Mouse (Mus musculus) liver, postnatal 0 days (tissue): Measurements from ENCODE around the gene Sirt1. TPM values are rescaled to one million over a fixed set of nuclear protein-coding genes. Genes with fewer than 3 reads are reported as not detected.

ENCODE experiments used
- ATAC-seq: fragments of 200-750 bp; cut with Nextera tagmentation; 2 replicates; pipeline ENCODE4 v1.8.0; 2017; ENCODE audit warnings: mild to moderate bottlenecking, moderate library complexity
- DNase-seq: peaks from one replicate; pipeline ENCODE4 v3.0.0-alpha.2; 2016
- H3K27ac ChIP-seq: fragments of 300-500 bp; sonication (generic); 2 replicates; pipeline ENCODE4 v1.5.1; 2014; ENCODE audit warnings: antibody characterized with exemption, moderate library complexity, mild to moderate bottlenecking, low read depth
- H3K27me3 ChIP-seq: fragments of 300-500 bp; sonication (generic); 2 replicates; pipeline ENCODE4 v1.6.1; 2014; ENCODE audit warnings: low read length, control low read depth, mixed read lengths; ENCODE audit not compliant: insufficient read depth
- H3K36me3 ChIP-seq: fragments of 300-500 bp; sonication (generic); replicated peaks from 2 replicates; pipeline ENCODE4 v1.6.1; 2014; ENCODE audit warnings: mild to moderate bottlenecking, control low read depth, low read length, moderate library complexity, mixed read lengths; ENCODE audit not compliant: insufficient read depth
- H3K4me1 ChIP-seq: fragments of 300-500 bp; sonication (generic); 2 replicates; pipeline ENCODE4 v1.6.1; 2014; ENCODE audit warnings: antibody characterized with exemption, mild to moderate bottlenecking, control low read depth; ENCODE audit not compliant: insufficient read depth
- H3K4me2 ChIP-seq: fragments of 300-500 bp; sonication (generic); 2 replicates; pipeline ENCODE4 v1.6.1; 2014; ENCODE audit warnings: low read depth, mild to moderate bottlenecking, low read length, moderate library complexity, mixed read lengths
- H3K4me3 ChIP-seq: fragments of 300-500 bp; sonication (generic); 2 replicates; pipeline ENCODE4 v1.5.1; 2014; ENCODE audit warnings: low read depth, low read length
- H3K9ac ChIP-seq: fragments of 300-500 bp; sonication (generic); replicated peaks from 2 replicates; pipeline ENCODE4 v1.6.1; 2014; ENCODE audit warnings: mild to moderate bottlenecking, moderate library complexity
- H3K9me3 ChIP-seq: fragments of 300-500 bp; sonication (generic); 2 replicates; pipeline ENCODE4 v1.6.1; 2016; ENCODE audit warnings: mild to moderate bottlenecking, control low read depth, low read length, mixed read lengths
- CTCF ChIP-seq: sonication (generic); IDR thresholded peaks from 2 replicates; pipeline ENCODE4 v1.5.1; 2016; ENCODE audit warnings: antibody characterized with exemption, low read depth
- EP300 ChIP-seq: IDR thresholded peaks from 2 replicates; pipeline ENCODE4 v1.6.1; 2016; ENCODE audit warnings: antibody characterized with exemption, low read depth, mild to moderate bottlenecking
- WGBS: fragments of 180-500 bp; shearing (Covaris S2); extraction: QIAGEN DNeasy Blood & Tissue Kit; methylation state at CpG from one replicate; pipeline ENCODE4 v1.1.7; 2014; ENCODE audit not compliant: insufficient replicate concordance; 5-methylcytosine and 5-hydroxymethylcytosine counted together
- polyA plus RNA-seq: library from polyadenylated mRNA; unstranded; fragments of >200 nt; fragmentation: Nextera tagmentation; extraction: Ambion mirVana; gene quantifications from 2 replicates; pipeline ENCODE4 v1.2.1, GENCODE M21; 2015

Sirt1 gene
- polyA plus RNA-seq: 2.8 and 3.1 TPM in 2 replicates

DNA sequence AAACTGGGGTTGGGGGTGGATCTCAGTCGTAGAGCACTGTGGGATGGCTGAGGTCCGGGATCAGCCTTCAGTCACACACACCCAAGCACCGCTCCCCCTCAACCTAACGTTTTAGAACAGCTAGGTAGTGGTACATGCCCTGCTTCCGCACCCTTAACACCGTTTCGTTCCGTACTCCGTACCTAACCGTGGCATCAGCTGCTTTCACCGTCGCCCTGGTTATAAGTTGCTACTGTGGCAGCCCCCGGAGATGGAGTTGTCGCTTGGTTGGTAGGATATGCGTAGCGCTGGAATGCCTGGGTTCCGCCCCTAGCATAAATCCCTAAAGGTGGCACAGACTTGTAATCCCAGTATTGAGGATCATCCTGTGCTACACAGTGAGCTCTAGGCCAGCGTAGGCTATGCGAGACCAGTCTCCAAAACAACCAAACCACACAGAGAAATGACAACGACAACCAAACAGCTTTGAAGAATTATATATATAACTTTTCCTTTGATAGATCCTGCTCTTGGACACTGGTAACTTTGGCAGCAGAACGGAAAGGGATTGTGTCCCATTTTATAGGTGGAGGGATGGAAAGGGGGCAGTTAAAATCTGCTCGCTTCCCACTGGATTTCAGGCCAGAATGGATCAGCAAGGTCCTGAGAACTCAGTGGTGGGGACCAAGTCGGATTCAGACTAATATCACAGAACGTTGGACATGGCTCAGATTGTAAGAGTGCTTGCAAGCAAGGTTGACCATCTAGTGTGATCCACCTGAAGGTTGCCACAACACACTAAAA, at the start of gene Sirt1:
Gene Sirt1, minus strand, starts transcription at position 207 of the 783 bp plus-strand sequence.
- peak within 1 kb of the TSS; percentile 73 for H3K9ac ChIP-seq
- no peaks in the 10 kb centered on the region for H3K9me3 ChIP-seq
- ATAC-seq: no peak
- no peak for TF ChIP-seq EP300
- TF ChIP-seq CTCF: no peak
- DNase-seq: peak; percentile 18
- H3K4me3 ChIP-seq: peak within 1 kb of the TSS; percentile 74
- under 1% methylated on average over 24 of the region's 24 CpGs for WGBS
- H3K36me3 ChIP-seq: no peaks in the 10 kb centered on the region
- peak within 1 kb of the TSS; percentile 97 for H3K4me2 ChIP-seq
- H3K27ac ChIP-seq: no peak within 1 kb of the TSS
- no peaks in the 10 kb centered on the region for H3K27me3 ChIP-seq
- H3K4me1 ChIP-seq: peaks cover 11% of the 10 kb centered on the region

DNA sequence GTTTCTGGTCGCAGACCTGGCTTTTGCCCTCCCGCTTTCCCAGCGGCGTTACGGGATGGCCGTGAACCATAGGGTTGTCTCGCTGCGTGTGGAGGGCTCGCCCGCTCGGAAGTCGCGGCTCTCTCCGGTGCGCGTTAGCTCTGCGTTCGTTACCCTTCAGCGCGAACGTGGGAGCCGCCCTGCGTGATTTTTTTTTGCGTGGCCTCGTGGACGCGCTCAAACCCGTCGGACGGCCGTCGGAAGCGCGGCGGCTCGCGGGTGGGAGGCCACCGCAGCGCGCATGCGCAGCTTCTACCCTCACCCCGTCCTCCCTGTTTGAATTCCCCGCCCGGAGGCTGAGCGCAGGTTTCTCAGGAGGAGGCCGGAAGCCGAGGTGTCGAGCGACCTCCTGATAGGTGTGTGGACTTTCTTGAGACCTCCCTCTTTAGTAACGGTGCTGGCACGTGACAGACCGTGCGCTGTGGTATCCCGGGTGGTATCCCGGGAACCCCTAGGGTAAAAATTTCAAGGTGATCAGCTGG, 48.3 kb upstream of the Sirt1 start, which contains the start of gene Ctnna3:
Gene Ctnna3, plus strand, starts transcription at position 314 of the 521 bp plus-strand sequence.
- Histone ChIP-seq H3K4me3 (peak within 1 kb of the TSS; percentile 93), H3K27me3 (no peaks in the 10 kb centered on the region), H3K9ac (peak within 1 kb of the TSS; percentile 90), H3K36me3 (no peaks in the 10 kb centered on the region), H3K27ac (peak within 1 kb of the TSS; percentile 75), H3K4me1 (peaks cover 7% of the 10 kb centered on the region; the same call in 1 of the 2 replicates), H3K4me2 (peak within 1 kb of the TSS; percentile 81), H3K9me3 (no peaks in the 10 kb centered on the region)
- WGBS: under 1% methylated on average over 55 of the region's 55 CpGs
- ATAC-seq (peak; percentile 91), DNase-seq (peak; percentile 92)
- TF ChIP-seq EP300 (no peak), CTCF (no peak)

GRCm38 (mm10) chr10:63429380-63429779, 47.9 kb upstream of the Sirt1 start:
- Histone ChIP-seq H3K9me3 (no peaks in the 10 kb centered on the region), H3K27me3 (no peaks in the 10 kb centered on the region), H3K9ac (peak overlapping the region; percentile 90), H3K36me3 (no peaks in the 10 kb centered on the region), H3K27ac (peak overlapping the region; percentile 75), H3K4me1 (peaks cover 7% of the 10 kb centered on the region; the same call in 1 of the 2 replicates), H3K4me2 (peak overlapping the region; percentile 81), H3K4me3 (peak overlapping the region; percentile 93)
- DNase-seq: peak; percentile 99
- TF ChIP-seq EP300 (peak; percentile 42; the same call in 1 of the 2 replicates), CTCF (no peak)
- under 1% methylated on average over 34 of the region's 34 CpGs for WGBS
- peak; percentile 89 for ATAC-seq

GRCm38 (mm10) chr10:63429023-63429340, 47.5 kb upstream of the Sirt1 start:
- H3K4me3 ChIP-seq: peak overlapping the region; percentile 93
- H3K4me1 ChIP-seq: peaks cover 7% of the 10 kb centered on the region; the same call in 1 of the 2 replicates
- ATAC-seq (no peak), DNase-seq (no peak)
- H3K27ac ChIP-seq: no peak overlapping the region
- peak overlapping the region; percentile 81 for H3K4me2 ChIP-seq
- no peaks in the 10 kb centered on the region for H3K9me3 ChIP-seq
- H3K27me3 ChIP-seq: no peaks in the 10 kb centered on the region
- WGBS: 3% methylated on average over 11 of the region's 11 CpGs
- H3K9ac ChIP-seq: peak overlapping the region; percentile 60
- no peaks in the 10 kb centered on the region for H3K36me3 ChIP-seq
- TF ChIP-seq EP300: no peak
- TF ChIP-seq CTCF: no peak

DNA sequence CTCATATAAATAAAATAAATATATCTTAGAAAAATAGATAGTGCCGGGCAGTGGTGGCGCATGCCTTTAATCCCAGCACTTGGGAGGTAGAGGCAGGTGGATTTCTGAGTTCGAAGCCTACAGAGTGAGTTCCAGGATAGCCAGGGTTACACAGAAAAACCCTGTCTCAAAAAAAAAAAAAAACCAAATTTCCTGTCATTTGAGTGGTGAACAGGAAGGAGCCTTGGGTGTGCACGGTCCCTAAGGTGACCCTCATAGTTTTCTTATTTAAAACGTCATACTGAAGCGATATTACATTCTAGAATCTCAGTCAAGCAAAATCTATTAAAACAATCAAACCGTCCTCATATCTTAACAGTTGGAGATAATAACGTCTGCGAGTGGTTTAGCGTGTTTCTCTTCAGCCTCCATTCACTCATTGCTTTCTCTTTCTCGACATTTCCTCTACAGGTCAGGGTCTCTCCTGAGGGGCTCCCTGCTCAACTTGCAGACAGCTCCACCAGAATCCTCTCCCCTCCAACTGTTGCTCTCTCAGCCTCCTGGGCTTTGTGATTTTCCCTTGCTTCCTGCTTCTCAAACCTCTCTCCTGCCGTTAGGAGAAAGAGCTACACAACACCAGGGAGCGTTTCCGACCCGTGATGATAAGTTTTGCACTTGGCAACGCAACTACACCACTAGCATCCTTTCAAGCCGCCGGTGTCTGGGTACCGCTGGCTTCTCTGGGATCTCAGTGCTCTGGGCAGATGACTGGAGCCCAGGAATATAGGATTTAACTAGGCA, 46.9 kb upstream of the Sirt1 start:
- no peak for TF ChIP-seq CTCF
- TF ChIP-seq EP300: no peak
- Histone ChIP-seq H3K4me2 (peak overlapping the region; percentile 81), H3K9me3 (no peaks in the 10 kb centered on the region), H3K27ac (no peak overlapping the region), H3K9ac (peak overlapping the region; percentile 60), H3K4me3 (peak overlapping the region; percentile 93), H3K36me3 (no peaks in the 10 kb centered on the region), H3K4me1 (peaks cover 10% of the 10 kb centered on the region; the same call in 1 of the 2 replicates), H3K27me3 (no peaks in the 10 kb centered on the region)
- DNase-seq (peak; percentile 36), ATAC-seq (no peak)
- 19% methylated on average over 19 of the region's 19 CpGs for WGBS

DNA sequence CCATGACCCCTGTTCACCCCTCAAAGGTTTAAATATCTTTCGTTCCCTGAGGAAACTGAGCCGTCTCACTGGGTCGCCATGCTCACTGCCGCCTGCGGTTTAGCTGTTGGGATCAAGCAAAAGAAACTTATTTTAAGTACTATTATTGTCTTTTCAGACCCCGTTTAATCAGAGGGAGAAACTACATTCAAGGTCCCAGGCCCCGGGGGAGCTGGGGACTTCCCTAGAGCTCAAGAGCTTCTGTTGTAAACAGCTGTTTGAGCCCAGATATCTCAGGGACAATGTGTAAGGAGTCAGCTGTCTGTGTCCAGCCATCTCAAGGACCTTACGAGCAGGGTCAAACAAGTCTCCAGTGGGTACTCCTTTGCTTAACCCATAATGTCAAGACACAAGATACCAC, 45.6 kb upstream of the Sirt1 start:
- Histone ChIP-seq H3K4me3 (no peak overlapping the region), H3K36me3 (no peaks in the 10 kb centered on the region), H3K4me2 (no peak overlapping the region), H3K9me3 (no peaks in the 10 kb centered on the region), H3K27ac (no peak overlapping the region), H3K9ac (no peak overlapping the region), H3K27me3 (no peaks in the 10 kb centered on the region), H3K4me1 (peaks cover 10% of the 10 kb centered on the region)
- WGBS: 72% methylated on average over 8 of the region's 8 CpGs
- no peak for TF ChIP-seq CTCF
- TF ChIP-seq EP300: no peak
- DNase-seq: no peak
- ATAC-seq: no peak
